Mouse (Mus musculus): ENCODE results near the gene Gm27027. TPM values are rescaled to one million over a fixed set of nuclear protein-coding genes. Genes with fewer than 3 reads are reported as not detected.

Gene Gm27027
- polyA plus RNA-seq, 1 experiment from 2014 or later, result not detected

- H3K9ac ChIP-seq (ENCODE audit: low read depth, low read length), result no peak overlapping the region
- no peak overlapping the region for H3K4me3 ChIP-seq (ENCODE audit: low read length)
- H3K27ac ChIP-seq (ENCODE audit: low read depth, low read length), result no peak overlapping the region
- no peaks in the 10 kb centered on the region for H3K4me1 ChIP-seq (ENCODE audit: control insufficient read depth, insufficient read depth, low read depth, low read length)
- ATAC-seq, result no peak
- no peaks in the 10 kb centered on the region; the same call in 1 of the 2 replicates for H3K9me3 ChIP-seq (ENCODE audit: control insufficient read depth, low read length)
- no peaks in the 10 kb centered on the region for H3K36me3 ChIP-seq (ENCODE audit: control insufficient read depth, insufficient read depth, low read length)
- WGBS, result 89% methylated on average over 3 of the region's 3 CpGs
- H3K4me2 ChIP-seq (ENCODE audit: low read length), result no peak overlapping the region
- no peaks in the 10 kb centered on the region for H3K27me3 ChIP-seq (replicated peaks; ENCODE audit: control insufficient read depth, insufficient read depth, low read length)
Measured at GRCm38 (mm10) chr2:93919093-93919492, 77.1 kb downstream of the Gm27027 start.

GRCm38 (mm10) chr2:93913552-93913951 lies 82.6 kb downstream of the Gm27027 start:
- no peak overlapping the region for H3K9ac ChIP-seq (ENCODE audit: low read depth, low read length)
- no peak overlapping the region for H3K27ac ChIP-seq (ENCODE audit: low read depth, low read length)
- no peaks in the 10 kb centered on the region for H3K27me3 ChIP-seq (replicated peaks; ENCODE audit: control insufficient read depth, insufficient read depth, low read length)
- ATAC-seq, result no peak
- no peaks in the 10 kb centered on the region for H3K36me3 ChIP-seq (ENCODE audit: control insufficient read depth, insufficient read depth, low read length)
- 91% methylated on average over 2 of the region's 2 CpGs for WGBS
- H3K4me2 ChIP-seq (ENCODE audit: low read length), result no peak overlapping the region
- H3K4me3 ChIP-seq (ENCODE audit: low read length), result no peak overlapping the region
- H3K9me3 ChIP-seq (ENCODE audit: control insufficient read depth, low read length), result no peaks in the 10 kb centered on the region
- peaks cover under 1% of the 10 kb centered on the region; the same call in 1 of the 2 replicates for H3K4me1 ChIP-seq (ENCODE audit: control insufficient read depth, insufficient read depth, low read depth, low read length)

- no peaks in the 10 kb centered on the region for H3K27me3 ChIP-seq (replicated peaks; ENCODE audit: control insufficient read depth, insufficient read depth, low read length)
- 73% methylated on average over 10 of the region's 10 CpGs for WGBS
- no peak overlapping the region for H3K27ac ChIP-seq (ENCODE audit: low read depth, low read length)
- peak; percentile 75 for ATAC-seq
- no peak overlapping the region for H3K4me3 ChIP-seq (ENCODE audit: low read length)
- H3K36me3 ChIP-seq (ENCODE audit: control insufficient read depth, insufficient read depth, low read length), result no peaks in the 10 kb centered on the region
- H3K4me2 ChIP-seq (ENCODE audit: low read length), result no peak overlapping the region
- no peak overlapping the region for H3K9ac ChIP-seq (ENCODE audit: low read depth, low read length)
- no peaks in the 10 kb centered on the region for H3K9me3 ChIP-seq (ENCODE audit: control insufficient read depth, low read length)
- peaks cover 14% of the 10 kb centered on the region for H3K4me1 ChIP-seq (ENCODE audit: control insufficient read depth, insufficient read depth, low read depth, low read length)
Measured at GRCm38 (mm10) chr2:93911942-93912341, 84.2 kb downstream of the Gm27027 start.

- no peaks in the 10 kb centered on the region for H3K36me3 ChIP-seq (ENCODE audit: control insufficient read depth, insufficient read depth, low read length)
- WGBS, result 54% methylated on average over 5 of the region's 5 CpGs
- no peak overlapping the region for H3K4me3 ChIP-seq (ENCODE audit: low read length)
- no peaks in the 10 kb centered on the region for H3K27me3 ChIP-seq (replicated peaks; ENCODE audit: control insufficient read depth, insufficient read depth, low read length)
- H3K9ac ChIP-seq (ENCODE audit: low read depth, low read length), result no peak overlapping the region
- peaks cover 19% of the 10 kb centered on the region for H3K4me1 ChIP-seq (ENCODE audit: control insufficient read depth, insufficient read depth, low read depth, low read length)
- H3K9me3 ChIP-seq (ENCODE audit: control insufficient read depth, low read length), result no peaks in the 10 kb centered on the region
- H3K4me2 ChIP-seq (ENCODE audit: low read length), result no peak overlapping the region
- no peak for ATAC-seq
- H3K27ac ChIP-seq (ENCODE audit: low read depth, low read length), result no peak overlapping the region
Measured at GRCm38 (mm10) chr2:93909716-93910115, 86.4 kb downstream of the Gm27027 start.

- Histone ChIP-seq H3K4me1 (ENCODE audit: control insufficient read depth, insufficient read depth, low read depth, low read length) (peaks cover 19% of the 10 kb centered on the region), H3K4me3 (ENCODE audit: low read length) (no peak overlapping the region), H3K9ac (ENCODE audit: low read depth, low read length) (no peak overlapping the region), H3K36me3 (ENCODE audit: control insufficient read depth, insufficient read depth, low read length) (no peaks in the 10 kb centered on the region), H3K9me3 (ENCODE audit: control insufficient read depth, low read length) (no peaks in the 10 kb centered on the region), H3K27me3 (replicated peaks; ENCODE audit: control insufficient read depth, insufficient read depth, low read length) (no peaks in the 10 kb centered on the region), H3K27ac (ENCODE audit: low read depth, low read length) (peak overlapping the region; percentile 20), H3K4me2 (ENCODE audit: low read length) (no peak overlapping the region)
- 47% methylated on average over 9 of the region's 9 CpGs for WGBS
- peak; percentile 65 for ATAC-seq
Measured at GRCm38 (mm10) chr2:93907519-93908294, 88.4 kb downstream of the Gm27027 start.

Other genes with a start within 250 kb of the Gm27027 start
- 68.2 and 81.9 TPM in 2 replicates for gene Ext2, start 173.8 kb downstream of the Gm27027 start, polyA plus RNA-seq (2015; fragmentation: Nextera tagmentation; extraction: Ambion mirVana)
- gene Accs, start 146.4 kb downstream of the Gm27027 start, polyA plus RNA-seq (2015; fragmentation: Nextera tagmentation; extraction: Ambion mirVana), result 4.0 and 6.3 TPM in 2 replicates
- 0.40 TPM in 1 of 2 replicates, not detected in the other for gene Accsl, start 127.2 kb downstream of the Gm27027 start, polyA plus RNA-seq (2015; fragmentation: Nextera tagmentation; extraction: Ambion mirVana)
- 7.1 and 7.4 TPM in 2 replicates for gene Gm13889, start 39.2 kb downstream of the Gm27027 start, polyA plus RNA-seq (2015; fragmentation: Nextera tagmentation; extraction: Ambion mirVana)
- 43.6 and 44.7 TPM in 2 replicates for gene Alkbh3, start 14.5 kb upstream of the Gm27027 start, polyA plus RNA-seq (2015; fragmentation: Nextera tagmentation; extraction: Ambion mirVana)
- 162 and 171 TPM in 2 replicates for gene Hsd17b12, start 161.6 kb upstream of the Gm27027 start, polyA plus RNA-seq (2015; fragmentation: Nextera tagmentation; extraction: Ambion mirVana)

Data from hindbrain, embryonic 16.5 days (tissue).